Mouse (Mus musculus) B cell, adult 67 days (primary cell): ENCODE data around the gene Rab3d. TPM values are rescaled to one million over a fixed set of nuclear protein-coding genes. Genes with fewer than 3 reads are reported as not detected.

Experiments
- total RNA-seq, 2 experiments: library from RNA; stranded (reverse); gene quantifications; 4 replicates each; pipeline ENCODE4 v1.2.4; 2023

The Rab3d gene
- 1 to 10 TPM; 2.8 to 4.7 TPM for total RNA-seq

GRCm38 (mm10) chr9:21918035-21918592 lies at the start of gene Rab3d:
Gene Rab3d (minus strand): TSS chr9:21918192.

GRCm38 (mm10) chr9:21963417-21963816 lies 45.4 kb upstream of the Rab3d start, which contains the start of gene Epor:
Gene Epor (minus strand): TSS chr9:21963506.

DNA sequence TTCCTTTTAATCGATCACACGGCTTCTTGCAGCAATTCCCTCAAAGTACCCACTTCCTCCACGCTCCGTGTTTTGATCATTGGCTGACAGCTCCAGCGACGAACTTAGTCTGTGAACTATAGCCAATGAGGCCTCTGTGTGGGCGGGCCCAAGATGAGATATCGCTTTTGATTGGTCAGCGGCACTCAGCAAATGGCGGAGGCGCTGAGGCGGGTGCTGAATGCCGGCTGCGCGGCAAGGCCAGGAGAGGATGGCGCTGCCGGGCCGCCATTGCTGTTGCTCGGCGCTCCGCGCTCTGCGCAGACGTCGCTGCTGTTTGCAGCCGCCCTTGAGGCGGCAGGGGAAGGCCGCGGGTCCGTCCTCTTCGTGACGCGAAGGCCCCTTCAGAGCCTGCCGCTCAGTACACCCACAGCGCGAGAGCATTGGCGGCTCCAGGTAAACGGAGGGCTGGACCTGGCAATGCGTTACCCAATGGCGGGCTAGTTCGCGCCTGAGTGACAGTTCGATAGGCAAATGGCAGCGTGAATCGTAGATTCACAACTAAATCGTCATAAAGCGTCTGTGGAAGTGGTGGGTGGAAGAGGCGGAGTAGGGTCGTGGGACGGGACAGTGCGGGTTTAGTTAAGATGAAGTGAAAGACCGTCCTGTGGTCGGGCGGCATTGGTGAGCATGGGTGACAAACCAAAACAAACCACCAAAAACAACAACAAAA lies 37.7 kb upstream of the Rab3d start, which contains the start of gene Swsap1:
Swsap1 (plus strand) TSS at position 186 of the 712 bp plus-strand sequence.

DNA sequence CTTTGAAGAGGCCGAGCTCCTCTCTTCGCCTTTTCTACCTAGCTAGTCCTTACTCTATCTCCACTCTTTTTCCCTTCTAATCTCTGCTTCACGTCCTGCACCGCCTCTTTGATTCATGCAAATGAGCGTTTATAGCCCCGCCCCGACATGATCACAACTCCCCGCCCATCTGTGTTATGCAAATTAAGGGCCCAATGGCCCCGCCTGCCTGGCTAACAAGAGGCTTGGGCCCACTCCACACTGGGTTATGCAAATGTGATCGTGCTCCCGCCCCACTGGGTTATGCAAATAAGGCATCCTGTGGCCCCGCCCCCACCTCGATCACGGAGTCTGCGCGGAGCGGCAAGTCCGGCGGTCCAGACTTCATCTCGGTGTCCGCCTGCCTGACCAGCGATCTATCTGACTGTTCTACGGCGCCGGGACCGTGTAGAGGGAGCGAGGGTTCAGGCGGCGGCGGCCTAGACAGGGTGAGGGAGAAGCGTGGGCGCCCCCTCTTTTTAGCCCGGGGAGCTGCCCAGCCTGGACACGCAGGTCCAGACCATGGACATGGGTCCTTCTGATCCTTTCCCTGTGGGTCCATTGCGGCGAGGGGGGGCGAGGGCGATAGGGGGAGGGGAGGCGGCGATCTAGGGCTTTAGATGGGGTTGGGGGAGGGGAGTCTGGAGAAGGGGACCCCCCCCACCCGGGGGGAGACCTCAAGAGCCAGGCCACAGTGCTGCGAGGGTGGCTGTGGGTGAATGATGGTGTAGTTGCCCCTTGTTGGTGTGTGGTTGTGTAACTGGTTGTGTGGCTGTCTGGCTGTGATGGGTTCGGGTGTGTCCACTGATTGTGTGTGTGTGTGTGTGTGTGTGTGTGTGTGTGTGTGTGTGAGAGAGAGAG lies 18.9 kb upstream of the Rab3d start, which contains the start of gene Plppr2:
Plppr2 (plus strand) TSS at position 342 of the 879 bp plus-strand sequence.

GRCm38 (mm10) chr9:21927208-21927753 lies 9.3 kb upstream of the Rab3d start, which contains the start of the genes Ccdc159 and Tmem205:
Gene Ccdc159 (plus strand): TSS chr9:21927471.
Gene Tmem205 (minus strand): TSS chr9:21927556.

Other genes starting within 250 kb of the Rab3d start
- gene Ldlr, start 194.7 kb downstream of the Rab3d start, total RNA-seq, result 10 to 100 TPM; 16.8 to 17.6 TPM
- gene Spc24, start 157.9 kb downstream of the Rab3d start, total RNA-seq, result 1 to 10 TPM; 2.0 TPM
- gene Kank2, start 119.4 kb downstream of the Rab3d start, total RNA-seq, result under 1 TPM in 1 of 2 experiments, not detected in 1; 0.12 TPM
- gene Angptl8, start 82.7 kb downstream of the Rab3d start, total RNA-seq, result not detected
- gene Dock6, start 65.6 kb downstream of the Rab3d start, total RNA-seq, result 10 to 100 TPM; 14.8 to 16.8 TPM
- not detected for gene Ccdc159, start 9.3 kb upstream of the Rab3d start, total RNA-seq
- gene Tmem205, start 9.4 kb upstream of the Rab3d start, total RNA-seq, result under 1 TPM in 1 of 2 experiments, not detected in 1; 0.87 TPM
- gene Plppr2, start 18.8 kb upstream of the Rab3d start, total RNA-seq, result 1 to 10 TPM in 1 of 2 experiments, under 1 TPM in 1; 0.87 to 1.6 TPM
- gene Swsap1, start 37.6 kb upstream of the Rab3d start, total RNA-seq, result 10 to 100 TPM; 10.2 to 12.1 TPM
- under 1 TPM in 1 of 2 experiments, not detected in 1; 0.49 TPM for gene Epor, start 45.3 kb upstream of the Rab3d start, total RNA-seq
- not detected for gene Rgl3, start 71.3 kb upstream of the Rab3d start, total RNA-seq
- gene Ccdc151, start 84.4 kb upstream of the Rab3d start, total RNA-seq, result not detected
- gene Prkcsh, start 84.6 kb upstream of the Rab3d start, total RNA-seq, result 10 to 100 TPM; 68.4 to 71.0 TPM
- gene Elavl3, start 133.8 kb upstream of the Rab3d start, total RNA-seq, result not detected
- not detected for gene Gm49318, start 153.1 kb upstream of the Rab3d start, total RNA-seq
- 10 to 100 TPM; 33.3 to 36.1 TPM for gene Zfp653, start 153.2 kb upstream of the Rab3d start, total RNA-seq
- 10 to 100 TPM; 22.1 to 27.1 TPM for gene Ecsit, start 167.2 kb upstream of the Rab3d start, total RNA-seq
- not detected for gene Cnn1, start 181.0 kb upstream of the Rab3d start, total RNA-seq
- gene Elof1, start 199.0 kb upstream of the Rab3d start, total RNA-seq, result 10 to 100 TPM; 41.6 to 49.2 TPM
- gene Acp5, start 217.5 kb upstream of the Rab3d start, total RNA-seq, result 100 to 1,000 TPM; 205 to 239 TPM
- gene Pigyl, start 238.7 kb upstream of the Rab3d start, total RNA-seq, result 10 to 100 TPM in 1 of 2 experiments, 1 to 10 TPM in 1; 9.0 to 12.4 TPM